Mouse (Mus musculus): ENCODE measurements around the gene Hadha.

- TF ChIP-seq CTCF (IDR thresholded peaks at IDR 0.05; ENCODE audit: control insufficient read depth, insufficient read depth, insufficient read length) (no peak), USF1 (IDR thresholded peaks at IDR 0.05; ENCODE audit: low read depth) (no peak)
Measured at GRCm38 (mm10) chr5:30187687-30188485, 32.9 kb upstream of the Hadha start.

All from C2C12 (cell line).